Mouse (Mus musculus) thymus, postnatal 10 days (tissue): ENCODE results near the gene Rnf213.

Source experiments
- DNase-seq, 2 experiments: peaks; one replicate each; pipeline ENCODE4 v3.0.0; 2021; ENCODE audit warnings: low spot score in 2 of 2

The Rnf213 gene

DNA sequence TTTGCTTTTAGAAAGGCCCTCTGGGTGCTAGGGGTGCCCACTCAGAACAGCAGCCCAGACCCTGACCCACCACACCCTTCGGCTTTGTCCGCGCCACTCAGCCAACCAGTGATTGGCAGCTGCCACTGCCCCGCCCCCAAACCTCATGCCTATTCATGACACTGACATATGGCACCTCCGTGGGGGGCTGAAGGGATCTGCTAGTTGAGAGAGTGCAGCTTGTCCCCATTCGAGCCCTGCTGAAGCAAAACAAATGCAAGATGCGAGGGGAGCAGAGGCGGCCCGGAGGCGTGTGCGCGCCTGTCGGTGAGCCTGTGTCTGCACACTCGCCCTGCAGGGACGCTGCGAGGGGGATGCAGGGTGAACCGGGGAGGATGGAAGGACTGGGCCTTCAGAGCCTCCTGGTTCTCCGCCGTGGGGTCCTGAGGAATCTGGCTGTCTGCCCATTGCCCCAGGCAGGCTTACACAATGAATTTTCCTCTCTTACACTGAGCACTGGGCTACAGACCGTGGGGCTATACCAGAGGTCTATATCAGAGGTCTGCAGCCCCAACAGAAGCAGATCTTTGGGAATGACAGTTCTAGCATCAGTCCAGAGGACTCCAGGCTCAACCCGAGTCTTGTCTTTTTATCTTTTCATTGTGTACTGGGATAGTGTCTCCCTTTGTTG is 122.2 kb downstream of the Rnf213 start:
- no peak for DNase-seq

- DNase-seq: no peak
These were observed 123.2 kb downstream of the Rnf213 start for GRCm38 (mm10) chr11:119515823-119516676.

DNA sequence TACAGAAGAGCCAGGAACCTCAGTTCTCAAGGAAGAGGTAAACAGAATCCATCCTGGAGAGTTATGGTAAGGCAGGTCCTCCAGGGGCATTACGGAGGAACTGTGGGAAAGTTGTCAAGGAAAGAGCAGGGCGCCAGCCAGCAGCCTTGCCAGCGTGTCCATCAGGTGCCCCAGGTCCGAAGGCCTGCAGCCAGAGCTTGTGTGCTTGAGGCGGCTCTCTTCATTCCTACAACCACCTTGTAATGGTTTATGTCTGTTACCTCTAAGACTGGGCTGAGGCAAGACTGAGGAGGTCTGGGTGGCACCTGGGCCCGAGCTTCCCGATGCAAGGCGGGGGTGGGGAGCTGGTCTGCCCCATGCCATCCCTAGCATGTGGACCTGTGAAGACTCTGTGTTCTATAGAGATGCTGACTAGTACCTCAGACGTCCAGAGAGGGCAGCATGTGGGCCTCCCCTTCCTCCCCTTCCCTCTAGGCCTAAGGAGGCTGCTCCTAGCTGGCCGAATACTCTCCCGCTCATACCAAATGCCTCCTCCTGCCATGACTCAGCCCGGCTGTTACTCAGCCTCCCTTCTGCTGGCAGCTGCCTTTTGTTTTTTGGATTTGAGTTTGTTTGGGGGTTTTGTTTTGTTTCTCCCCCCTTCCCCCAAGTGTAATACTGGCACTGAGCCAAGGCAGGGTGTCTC is 123.9 kb downstream of the Rnf213 start:
- no peak for DNase-seq

- DNase-seq: no peak
These were observed 126.5 kb downstream of the Rnf213 start for GRCm38 (mm10) chr11:119519387-119519786.

DNA sequence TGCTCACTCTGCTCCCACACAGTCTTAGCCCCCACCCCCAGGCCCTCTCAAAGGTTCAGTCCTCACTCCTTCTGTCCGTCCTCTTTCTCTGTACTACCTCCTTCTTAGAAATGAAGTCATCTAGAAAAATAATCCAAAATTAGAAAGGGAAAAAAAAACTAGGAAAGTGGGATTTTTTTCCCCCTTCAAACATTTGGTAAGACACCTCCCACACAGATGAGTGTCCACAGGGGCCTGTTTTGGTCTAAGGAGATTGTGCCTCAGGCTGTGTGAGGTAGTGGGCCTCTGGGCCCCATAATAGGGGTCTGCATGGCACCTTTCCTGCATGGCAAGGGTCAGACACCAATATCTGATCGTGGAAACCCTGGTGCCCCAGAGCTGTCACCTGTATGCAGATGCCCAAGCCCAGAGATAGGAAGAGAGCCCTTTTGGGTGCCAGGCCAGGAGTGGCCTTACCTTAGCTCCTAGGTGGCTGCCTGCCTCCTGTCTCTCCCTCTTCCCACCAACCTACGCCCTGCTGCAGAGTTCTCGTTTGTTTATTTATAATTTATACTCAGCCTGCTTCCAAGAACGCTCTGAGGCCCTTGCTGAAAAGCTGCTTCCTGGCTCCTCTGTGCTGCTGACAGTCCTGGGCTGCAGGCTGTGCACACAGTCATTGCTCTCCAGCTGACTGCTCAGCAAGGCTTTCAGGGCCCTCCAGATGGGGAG is 127.3 kb downstream of the Rnf213 start:
- DNase-seq: no peak

- no peak for DNase-seq
These were observed 127.8 kb downstream of the Rnf213 start for GRCm38 (mm10) chr11:119520713-119521063.

DNA sequence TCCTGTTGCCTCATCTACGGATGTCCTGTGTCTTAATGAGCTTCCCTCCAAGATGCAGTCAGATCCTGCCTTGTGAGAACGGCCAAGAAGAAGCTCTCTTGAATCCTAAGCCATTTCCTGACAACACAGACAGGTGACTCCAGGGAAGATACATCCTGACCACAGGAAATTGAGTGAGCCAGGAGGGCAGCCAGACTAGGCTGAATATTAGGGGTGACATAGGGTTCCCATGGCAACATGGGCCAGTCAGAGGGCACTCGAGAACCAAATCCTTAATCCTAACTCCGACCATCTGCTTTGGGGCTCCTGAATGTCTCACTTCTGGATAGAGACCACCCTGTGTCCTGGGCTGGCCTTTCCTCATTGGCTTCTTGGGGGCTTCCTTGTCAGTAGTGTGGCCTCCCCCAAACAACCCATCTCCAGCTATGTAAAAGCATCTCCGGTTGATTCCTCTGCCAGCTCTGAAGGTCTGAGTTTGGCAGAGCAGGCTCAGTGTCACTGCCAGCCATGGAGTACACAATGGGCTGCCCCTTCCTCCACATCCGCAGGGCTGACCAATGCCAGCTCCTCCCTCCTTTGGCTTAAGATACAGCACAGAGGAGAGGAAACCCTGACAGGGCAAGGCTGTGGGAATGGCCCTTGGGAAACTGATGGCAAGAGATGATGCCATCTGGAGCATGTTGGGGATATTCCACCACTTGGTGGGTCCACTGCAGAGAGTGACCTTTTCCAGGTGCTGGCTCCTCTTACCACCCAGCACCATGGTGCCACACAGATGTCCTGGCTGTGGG is 129.2 kb downstream of the Rnf213 start:
- no peak for DNase-seq

- no peak for DNase-seq
These were observed 129.9 kb downstream of the Rnf213 start for GRCm38 (mm10) chr11:119522779-119523178.

DNA sequence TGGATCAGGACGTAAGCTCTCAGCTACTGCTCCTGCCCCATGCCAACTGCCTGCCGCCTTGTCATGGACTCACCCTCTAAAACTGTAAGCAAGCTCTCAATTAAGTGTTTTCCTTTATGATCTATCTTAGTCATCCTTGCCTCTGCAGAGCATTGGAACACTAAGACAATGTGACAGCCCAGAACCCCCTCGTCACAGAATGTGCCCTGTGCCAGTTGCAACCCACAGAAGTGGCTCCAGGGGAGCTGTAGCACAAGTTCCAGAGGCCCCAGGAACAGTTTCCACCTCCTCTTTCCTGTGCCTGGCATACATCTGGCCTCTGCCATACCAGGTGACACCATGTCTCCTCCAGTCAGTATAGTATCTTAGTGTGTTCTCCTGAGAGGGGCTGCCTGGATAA is 130.5 kb downstream of the Rnf213 start:
- no peak for DNase-seq

DNA sequence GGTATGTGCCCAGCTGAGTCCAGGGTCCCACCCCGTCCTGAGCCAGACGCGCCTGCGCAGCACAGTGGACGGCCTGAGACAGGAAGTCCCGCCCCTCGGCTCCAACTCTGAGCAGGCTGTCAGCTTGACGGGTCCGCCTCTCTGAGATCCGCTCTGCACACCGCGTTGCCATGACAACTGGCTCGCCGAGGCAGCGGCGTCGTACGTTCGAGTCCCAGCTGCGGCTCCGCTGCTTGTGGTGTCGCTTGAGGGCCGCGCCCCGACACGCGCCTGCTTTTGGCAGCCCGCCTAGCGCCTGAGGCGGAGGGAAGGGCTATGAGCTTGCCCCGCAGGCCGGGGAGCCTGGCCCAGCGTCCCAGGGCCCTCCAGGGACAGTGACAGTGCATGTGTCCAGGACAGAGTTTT is 131.6 kb downstream of the Rnf213 start:
- DNase-seq: peak; percentile 79

DNA sequence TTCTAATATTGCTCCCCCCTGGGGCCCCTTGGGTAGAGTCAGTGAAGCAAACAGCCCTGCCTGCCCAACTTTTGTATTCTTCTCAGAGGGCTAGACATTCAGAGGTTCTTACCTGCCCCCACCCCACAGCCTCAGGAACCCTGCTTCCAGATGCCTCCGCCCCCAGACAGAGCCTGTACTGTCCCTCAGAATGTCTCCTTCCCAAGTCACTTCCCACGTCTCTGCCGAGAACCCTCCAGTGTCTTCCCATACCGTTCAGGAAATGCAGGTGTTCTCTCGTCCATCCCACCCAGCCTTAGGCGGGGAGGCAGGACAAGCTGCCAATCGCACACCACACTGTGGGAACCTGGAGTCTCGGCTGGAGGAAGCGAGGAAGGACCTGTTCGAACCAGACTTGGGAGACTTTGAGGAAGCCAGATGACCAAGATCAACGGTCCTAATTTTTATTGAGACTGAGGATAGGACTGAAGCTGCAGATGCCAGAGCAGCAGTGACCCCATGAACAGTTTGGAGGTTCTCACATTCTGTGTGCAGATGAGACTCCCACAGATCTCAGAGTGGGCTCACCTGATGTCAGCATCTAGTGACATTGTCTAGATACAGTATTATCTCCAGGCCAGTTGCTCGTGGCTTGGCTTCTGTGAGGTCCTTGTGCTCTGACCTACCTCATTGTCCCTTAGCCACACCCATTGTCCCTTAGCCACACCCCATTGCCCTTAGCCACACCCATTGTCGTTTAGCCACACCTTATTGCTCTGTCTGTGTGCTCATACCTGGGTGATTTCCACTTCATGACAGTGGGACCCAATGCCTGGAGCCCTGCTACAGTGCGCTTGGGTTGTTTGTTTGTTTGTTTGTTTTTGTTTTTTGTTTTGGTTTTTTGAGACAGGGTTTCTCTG is 133.4 kb downstream of the Rnf213 start:
- no peak for DNase-seq

- no peak for DNase-seq
These were observed 136.0 kb downstream of the Rnf213 start for GRCm38 (mm10) chr11:119528930-119529329.

DNA sequence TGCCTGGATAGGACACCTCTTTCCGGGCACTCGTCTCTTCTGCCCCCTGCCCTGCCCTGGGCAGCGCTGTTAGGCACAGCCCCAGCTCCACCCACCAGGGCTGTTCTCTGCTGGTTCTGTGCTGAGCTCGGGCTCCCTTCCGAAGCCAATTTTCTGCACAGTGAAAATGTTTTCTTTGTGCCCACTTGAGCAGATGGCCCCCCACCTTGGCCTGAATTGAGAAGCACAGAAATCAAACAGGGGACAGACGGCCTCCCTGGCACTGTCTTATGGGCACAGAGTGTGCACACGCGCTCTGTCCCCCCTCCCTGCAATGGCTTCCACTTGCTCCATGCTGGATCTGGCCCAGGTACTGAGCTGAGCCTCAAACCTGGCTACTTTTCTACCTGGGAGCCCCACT is 139.6 kb downstream of the Rnf213 start:
- no peak for DNase-seq

DNA sequence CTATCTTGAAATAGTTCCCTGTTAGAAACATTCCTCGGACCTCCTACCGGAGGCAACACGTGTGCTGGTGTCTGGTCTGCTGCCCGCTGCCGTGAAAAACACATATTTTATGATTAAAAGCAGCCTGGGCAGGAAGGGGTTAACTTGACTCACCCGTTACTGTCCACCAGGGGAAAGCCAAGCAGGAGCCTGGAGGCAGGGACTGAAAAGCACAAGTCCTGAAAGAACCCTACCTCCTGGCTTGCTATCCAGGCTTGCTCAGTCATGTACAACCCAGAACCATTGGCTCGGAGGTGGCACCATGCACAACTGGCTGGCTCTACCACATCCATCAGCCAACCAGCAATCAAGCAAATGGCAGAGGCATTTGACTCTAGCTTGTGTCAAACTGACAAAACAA is 140.8 kb downstream of the Rnf213 start:
- no peak for DNase-seq
